ENCODE assay signal across 18 mouse cellular contexts in the genomic region with DNA sequence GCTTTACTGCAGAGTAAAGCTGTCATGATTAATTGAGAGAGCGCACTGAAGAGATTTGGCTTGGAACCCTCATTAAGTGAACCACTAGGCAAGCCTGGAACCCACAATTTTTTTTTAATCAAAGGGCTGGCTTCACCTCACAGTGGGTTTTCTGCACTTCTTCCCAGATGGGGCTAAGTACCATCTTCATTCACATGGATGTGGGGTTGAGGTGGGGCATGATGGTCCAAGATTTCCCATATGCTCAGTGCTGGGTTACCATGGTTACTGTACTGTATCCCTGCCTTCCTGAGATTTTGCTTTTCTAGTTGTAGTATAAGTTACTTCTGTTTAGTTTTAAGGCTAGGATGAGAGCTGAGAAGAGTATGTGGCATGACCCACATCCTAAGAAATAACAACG. TPM values are rescaled to one million over a fixed set of nuclear protein-coding genes. Genes with fewer than 3 reads are reported as not detected.
"Had no signal": no experiment of that assay in that cellular context is flagged by ENCODE, and none has a peak within 500 bp of the region (broad histone marks: within the 10 kb centered on the region; RNA-seq: fewer than 3 reads in every experiment).

No protein-coding gene starts in this region.

- H3K27ac ChIP-seq: macrophage; midbrain, embryonic 13.5 days; neural tube, embryonic 12.5 days; stomach, embryonic 15.5 days; stomach, postnatal 0 days had no signal

- DNase-seq: lung, adult 18-20 months; lung, embryonic 14.5 days; lung, postnatal 10 days; lung, postnatal 36 days; right cerebral cortex, postnatal 14 days; thymus, adult 2 months; thymus, postnatal 25 days; thymus, postnatal 4 days had no signal

- H3K4me1 ChIP-seq: megakaryocyte, embryonic 14.5 days; stomach, embryonic 15.5 days had no signal

- ATAC-seq: midbrain, embryonic 13.5 days; midbrain, embryonic 16.5 days had no signal

- H3K9me3 ChIP-seq: megakaryocyte, embryonic 14.5 days; midbrain, embryonic 13.5 days; neural tube, embryonic 12.5 days; stomach, embryonic 15.5 days had no signal

- H3K9ac ChIP-seq: lung, embryonic 14.5 days; midbrain, embryonic 13.5 days; neural tube, embryonic 12.5 days; stomach, embryonic 15.5 days had no signal

- H3K27me3 ChIP-seq: midbrain, embryonic 13.5 days; neural tube, embryonic 12.5 days; stomach, embryonic 15.5 days had no signal

- H3K4me2 ChIP-seq: lung, embryonic 14.5 days; midbrain, embryonic 11.5 days; midbrain, embryonic 13.5 days; neural tube, embryonic 12.5 days; stomach, embryonic 15.5 days had no signal

- H3K36me3 ChIP-seq: midbrain, embryonic 13.5 days; neural tube, embryonic 12.5 days; stomach, embryonic 15.5 days had no signal

- H3K4me3 ChIP-seq: megakaryocyte, embryonic 14.5 days; midbrain, embryonic 13.5 days; neural tube, embryonic 12.5 days; stomach, embryonic 15.5 days had no signal

RNA-seq across cellular contexts. Expression of a gene that starts 9.6 kb away (rescaled TPM):
- total RNA-seq: megakaryocyte progenitor cell, adult 5-6 weeks; monocyte, adult 5-6 weeks had no signal
- polyA plus RNA-seq: macrophage had no signal
